Mouse (Mus musculus) heart, embryonic 13.5 days (tissue): ENCODE measurements at regions not wholly inside any gene's neighbourhood (a gene's known extent, or its start where the extent isn't known, plus 50 kb on each side); places are given as distances from the start of the nearest gene placed in this dataset.

Source experiments
- ATAC-seq: fragments of 200-750 bp; cut with Nextera tagmentation; 2 replicates; pipeline ENCODE4 v1.8.0; 2017; ENCODE audit warnings: moderate TSS enrichment; ENCODE audit not compliant: insufficient number of reproducible peaks, low FRiP score, low TSS enrichment; ENCODE audit errors: extremely low read depth
- H3K27ac ChIP-seq: fragments of 300-500 bp; sonication (generic); replicated peaks from 2 replicates; pipeline ENCODE4 v1.5.1; 2015; ENCODE audit warnings: moderate library complexity, mild to moderate bottlenecking, inconsistent platforms
- H3K27me3 ChIP-seq: fragments of 300-500 bp; sonication (generic); replicated peaks from 2 replicates; pipeline ENCODE4 v1.6.1; 2015; ENCODE audit warnings: mild to moderate bottlenecking, inconsistent platforms
- H3K36me3 ChIP-seq: fragments of 300-500 bp; sonication (generic); 2 replicates; pipeline ENCODE4 v1.6.1; 2015; ENCODE audit warnings: mild to moderate bottlenecking, inconsistent platforms
- H3K4me1 ChIP-seq: fragments of 300-500 bp; sonication (generic); 2 replicates; pipeline ENCODE4 v1.6.1; 2015; ENCODE audit warnings: inconsistent platforms
- H3K4me2 ChIP-seq: fragments of 300-500 bp; sonication (generic); 2 replicates; pipeline ENCODE4 v1.6.1; 2015; ENCODE audit warnings: inconsistent platforms, mild to moderate bottlenecking, moderate library complexity
- H3K4me3 ChIP-seq: fragments of 300-500 bp; sonication (generic); 2 replicates; pipeline ENCODE4 v1.5.1; 2015; ENCODE audit warnings: moderate library complexity, mild to moderate bottlenecking, inconsistent platforms
- H3K9ac ChIP-seq: fragments of 300-500 bp; sonication (generic); 2 replicates; pipeline ENCODE4 v1.6.1; 2015; ENCODE audit warnings: inconsistent platforms, mild to moderate bottlenecking, moderate library complexity
- H3K9me3 ChIP-seq: fragments of 300-500 bp; sonication (generic); 2 replicates; pipeline ENCODE4 v1.6.1; 2016; ENCODE audit warnings: inconsistent platforms
- WGBS: fragments of 180-500 bp; shearing (Covaris S2); methylation state at CpG from one replicate; pipeline ENCODE4 v1.1.7; 2015; ENCODE audit warnings: mixed read lengths; 5-methylcytosine and 5-hydroxymethylcytosine counted together

- H3K27ac ChIP-seq = peak overlapping the region; percentile 58
- 19% methylated on average over 1 of the region's 1 CpGs for WGBS
Observed at GRCm38 (mm10) chr3:48658386-48658785, 1098.7 kb downstream of the Pcdh18 start.

DNA sequence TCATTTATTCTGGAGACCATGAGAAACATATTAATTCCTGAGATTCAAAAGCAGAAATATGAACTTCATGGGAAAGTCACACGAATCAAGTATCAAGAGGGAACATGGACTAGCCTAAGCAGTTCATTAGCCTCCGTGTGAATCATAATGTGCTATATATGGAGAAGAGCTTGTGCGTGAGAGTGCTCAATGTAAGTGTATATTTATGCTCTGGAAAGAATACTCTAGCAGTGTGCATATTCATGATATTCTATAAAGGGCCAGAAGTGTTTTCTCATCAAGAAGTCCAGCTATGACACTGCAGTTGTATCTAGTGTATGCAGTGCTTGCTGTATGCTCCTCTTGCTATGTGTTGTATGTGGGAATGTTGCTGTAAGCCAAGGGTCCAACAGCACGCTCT lies 1102.0 kb downstream of the Pcdh18 start:
- no peak overlapping the region for H3K27ac ChIP-seq
- no peaks in the 10 kb centered on the region for H3K36me3 ChIP-seq
- no peak overlapping the region for H3K4me2 ChIP-seq
- H3K9me3 ChIP-seq = no peaks in the 10 kb centered on the region
- no peaks in the 10 kb centered on the region for H3K27me3 ChIP-seq
- H3K4me3 ChIP-seq = no peak overlapping the region
- 72% methylated on average over 4 of the region's 4 CpGs for WGBS
- no peak overlapping the region for H3K9ac ChIP-seq
- H3K4me1 ChIP-seq = peaks cover 6% of the 10 kb centered on the region
- no peak for ATAC-seq

More at GRCm38 (mm10) chr3:48658386-48658785, 1098.7 kb downstream of the Pcdh18 start:
- H3K4me2 ChIP-seq = no peak overlapping the region
- H3K4me1 ChIP-seq = peaks cover 6% of the 10 kb centered on the region
- no peak overlapping the region for H3K4me3 ChIP-seq
- no peak overlapping the region for H3K9ac ChIP-seq
- ATAC-seq = no peak
- H3K27me3 ChIP-seq = no peaks in the 10 kb centered on the region
- no peaks in the 10 kb centered on the region for H3K9me3 ChIP-seq
- no peaks in the 10 kb centered on the region for H3K36me3 ChIP-seq

- no peak overlapping the region for H3K27ac ChIP-seq
- ATAC-seq = no peak
- WGBS = 36% methylated on average over 3 of the region's 3 CpGs
Observed at GRCm38 (mm10) chr3:48631889-48632483, 1125.1 kb downstream of the Pcdh18 start.

GRCm38 (mm10) chr3:48608933-48609332 lies 1148.2 kb downstream of the Pcdh18 start:
- Histone ChIP-seq H3K27me3 (no peaks in the 10 kb centered on the region), H3K4me3 (no peak overlapping the region), H3K27ac (no peak overlapping the region), H3K9ac (no peak overlapping the region), H3K36me3 (no peaks in the 10 kb centered on the region), H3K4me1 (no peaks in the 10 kb centered on the region), H3K4me2 (no peak overlapping the region), H3K9me3 (no peaks in the 10 kb centered on the region)
- 91% methylated on average over 21 of the region's 21 CpGs for WGBS
- ATAC-seq = no peak

More at GRCm38 (mm10) chr3:48631889-48632483, 1125.1 kb downstream of the Pcdh18 start:
- Histone ChIP-seq H3K4me2 (no peak overlapping the region), H3K4me3 (no peak overlapping the region), H3K27me3 (no peaks in the 10 kb centered on the region), H3K9ac (no peak overlapping the region), H3K36me3 (no peaks in the 10 kb centered on the region), H3K4me1 (peaks cover 6% of the 10 kb centered on the region; the same call in 1 of the 2 replicates), H3K9me3 (no peaks in the 10 kb centered on the region)

DNA sequence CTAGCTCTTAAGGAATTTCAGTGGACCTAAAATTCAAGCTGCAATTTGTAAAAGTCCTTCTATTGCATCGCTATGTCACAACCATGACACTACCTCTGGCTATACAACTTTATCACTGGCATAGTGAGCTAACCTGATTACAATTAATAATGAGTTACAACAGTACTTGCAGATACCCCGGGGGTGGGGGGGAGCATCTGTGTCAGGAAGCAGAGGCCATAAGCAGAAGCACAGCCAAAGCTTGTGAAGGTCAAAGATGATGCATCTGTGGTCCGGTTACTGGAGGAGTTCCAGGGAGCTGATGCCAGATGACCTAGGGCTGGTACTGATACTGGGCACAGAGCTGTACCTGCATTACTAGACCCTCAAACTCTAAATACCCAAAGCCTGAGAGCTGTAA lies 1152.3 kb downstream of the Pcdh18 start:
- Histone ChIP-seq H3K4me2 (no peak overlapping the region), H3K4me3 (no peak overlapping the region), H3K4me1 (no peaks in the 10 kb centered on the region), H3K9me3 (no peaks in the 10 kb centered on the region), H3K27me3 (no peaks in the 10 kb centered on the region), H3K27ac (no peak overlapping the region), H3K36me3 (no peaks in the 10 kb centered on the region), H3K9ac (no peak overlapping the region)
- no peak for ATAC-seq
- 63% methylated on average over 3 of the region's 3 CpGs for WGBS

GRCm38 (mm10) chr3:48587341-48587740 lies 1169.8 kb downstream of the Pcdh18 start:
- Histone ChIP-seq H3K27me3 (no peaks in the 10 kb centered on the region), H3K4me3 (no peak overlapping the region), H3K4me2 (no peak overlapping the region), H3K4me1 (peaks cover 10% of the 10 kb centered on the region), H3K36me3 (no peaks in the 10 kb centered on the region), H3K9ac (no peak overlapping the region), H3K27ac (no peak overlapping the region), H3K9me3 (no peaks in the 10 kb centered on the region)
- 76% methylated on average over 2 of the region's 2 CpGs for WGBS
- no peak for ATAC-seq

DNA sequence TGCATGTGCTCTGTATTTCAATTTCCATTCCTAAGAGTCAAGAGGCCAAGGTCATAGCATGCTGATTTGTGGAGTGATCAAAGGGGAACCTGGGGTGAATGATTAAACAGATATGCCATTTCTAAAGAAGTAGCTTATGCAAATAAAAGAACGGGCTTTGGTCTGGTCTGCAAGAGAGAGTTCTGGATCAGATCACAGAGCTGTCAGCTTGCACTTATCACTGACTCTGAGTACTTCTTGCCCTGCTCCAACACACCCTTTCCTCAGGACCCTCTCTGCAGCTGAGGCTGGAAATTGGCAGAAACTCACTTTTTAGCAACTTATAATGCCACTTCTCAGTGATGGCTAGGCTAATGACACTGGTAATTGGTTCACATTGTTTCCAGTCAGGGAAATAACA lies 1171.0 kb downstream of the Pcdh18 start:
- peaks cover 10% of the 10 kb centered on the region for H3K4me1 ChIP-seq
- WGBS = 6% methylated on average over 1 of the region's 1 CpGs
- H3K36me3 ChIP-seq = no peaks in the 10 kb centered on the region
- H3K27me3 ChIP-seq = no peaks in the 10 kb centered on the region
- H3K27ac ChIP-seq = peak overlapping the region; percentile 39; the same call in 1 of the 2 replicates
- H3K4me3 ChIP-seq = no peak overlapping the region
- ATAC-seq = no peak
- H3K4me2 ChIP-seq = 0 out of 2 replicates have a peak overlapping the region, but pooled peaks have one; percentile 9
- H3K9ac ChIP-seq = no peak overlapping the region
- H3K9me3 ChIP-seq = no peaks in the 10 kb centered on the region

- Histone ChIP-seq H3K27me3 (no peaks in the 10 kb centered on the region), H3K4me1 (peaks cover 10% of the 10 kb centered on the region), H3K9ac (no peak overlapping the region), H3K4me3 (no peak overlapping the region), H3K9me3 (no peaks in the 10 kb centered on the region), H3K27ac (no peak overlapping the region), H3K36me3 (no peaks in the 10 kb centered on the region), H3K4me2 (no peak overlapping the region)
- no peak for ATAC-seq
Observed at GRCm38 (mm10) chr3:48584340-48584739, 1172.8 kb downstream of the Pcdh18 start.

DNA sequence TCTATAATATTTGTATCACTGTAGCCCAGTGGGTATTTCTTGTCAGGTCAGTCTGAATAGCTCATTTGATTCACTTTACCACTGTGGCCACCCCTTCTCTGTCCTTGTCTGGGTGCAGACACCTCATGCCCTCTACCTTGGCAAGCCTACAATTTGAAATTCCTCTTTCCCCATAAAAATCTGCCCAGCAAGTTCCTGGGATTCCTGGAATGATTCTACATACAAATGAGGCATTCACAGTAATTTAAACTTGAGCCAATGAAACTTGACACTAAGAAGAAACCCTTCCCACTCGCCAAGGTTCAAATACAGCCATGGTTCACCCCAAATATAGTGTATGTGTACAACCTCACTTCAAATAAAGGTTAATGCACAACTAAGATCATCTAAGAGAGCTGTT lies 1174.6 kb downstream of the Pcdh18 start:
- WGBS = 66% methylated on average over 1 of the region's 1 CpGs
- Histone ChIP-seq H3K9me3 (no peaks in the 10 kb centered on the region), H3K27me3 (no peaks in the 10 kb centered on the region), H3K4me3 (no peak overlapping the region), H3K4me1 (peaks cover 10% of the 10 kb centered on the region), H3K9ac (no peak overlapping the region), H3K4me2 (no peak overlapping the region), H3K27ac (no peak overlapping the region), H3K36me3 (no peaks in the 10 kb centered on the region)
- no peak for ATAC-seq

GRCm38 (mm10) chr3:48579971-48580370 lies 1177.2 kb downstream of the Pcdh18 start:
- Histone ChIP-seq H3K9me3 (no peaks in the 10 kb centered on the region), H3K4me1 (no peaks in the 10 kb centered on the region), H3K4me3 (no peak overlapping the region), H3K27ac (no peak overlapping the region), H3K4me2 (no peak overlapping the region), H3K9ac (no peak overlapping the region), H3K27me3 (no peaks in the 10 kb centered on the region), H3K36me3 (no peaks in the 10 kb centered on the region)
- 71% methylated on average over 2 of the region's 2 CpGs for WGBS
- no peak for ATAC-seq

GRCm38 (mm10) chr3:48579229-48579628 lies 1177.9 kb downstream of the Pcdh18 start:
- H3K4me1 ChIP-seq = no peaks in the 10 kb centered on the region
- no peak overlapping the region for H3K27ac ChIP-seq
- no peak overlapping the region for H3K4me3 ChIP-seq
- H3K4me2 ChIP-seq = no peak overlapping the region
- H3K27me3 ChIP-seq = no peaks in the 10 kb centered on the region
- no peaks in the 10 kb centered on the region for H3K36me3 ChIP-seq
- no peaks in the 10 kb centered on the region for H3K9me3 ChIP-seq
- ATAC-seq = no peak
- H3K9ac ChIP-seq = no peak overlapping the region
- WGBS = 50% methylated on average over 1 of the region's 1 CpGs

GRCm38 (mm10) chr3:48546669-48547068 lies 1210.5 kb downstream of the Pcdh18 start:
- H3K9ac ChIP-seq = no peak overlapping the region
- WGBS = 62% methylated on average over 1 of the region's 1 CpGs
- H3K4me1 ChIP-seq = no peaks in the 10 kb centered on the region
- H3K4me3 ChIP-seq = no peak overlapping the region
- no peak overlapping the region for H3K27ac ChIP-seq
- no peaks in the 10 kb centered on the region for H3K36me3 ChIP-seq
- H3K9me3 ChIP-seq = 0 out of 2 replicates have a peak, but pooled peaks cover 5% of the 10 kb centered on the region
- ATAC-seq = no peak
- no peak overlapping the region for H3K4me2 ChIP-seq
- no peaks in the 10 kb centered on the region for H3K27me3 ChIP-seq
